Mouse (Mus musculus) liver, embryonic 13.5 days (tissue): Measurements from ENCODE around the gene Ptprf. TPM values are rescaled to one million over a fixed set of nuclear protein-coding genes. Genes with fewer than 3 reads are reported as not detected.

Source experiments
- ATAC-seq: fragments of 200-750 bp; cut with Nextera tagmentation; 2 replicates; pipeline ENCODE4 v1.8.0; 2017; ENCODE audit warnings: low read depth, mild to moderate bottlenecking, moderate number of reproducible peaks, moderate library complexity
- DNase-seq: peaks from one replicate; pipeline ENCODE4 v3.0.0; 2022
- H3K27ac ChIP-seq: fragments of 300-500 bp; sonication (generic); 2 replicates; pipeline ENCODE4 v1.5.1; 2015; ENCODE audit warnings: moderate library complexity, mild to moderate bottlenecking, inconsistent platforms
- H3K27me3 ChIP-seq: fragments of 300-500 bp; sonication (generic); 2 replicates; pipeline ENCODE4 v1.6.1; 2015; ENCODE audit warnings: mild to moderate bottlenecking, inconsistent platforms
- H3K36me3 ChIP-seq: fragments of 300-500 bp; sonication (generic); 2 replicates; pipeline ENCODE4 v1.6.1; 2015; ENCODE audit warnings: mild to moderate bottlenecking, inconsistent platforms
- H3K4me1 ChIP-seq: fragments of 300-500 bp; sonication (generic); replicated peaks from 2 replicates; pipeline ENCODE4 v1.6.1; 2015; ENCODE audit warnings: inconsistent platforms
- H3K4me2 ChIP-seq: fragments of 300-500 bp; sonication (generic); 2 replicates; pipeline ENCODE4 v1.6.1; 2015; ENCODE audit warnings: inconsistent platforms, mild to moderate bottlenecking, moderate library complexity
- H3K4me3 ChIP-seq: fragments of 300-500 bp; sonication (generic); replicated peaks from 2 replicates; pipeline ENCODE4 v1.5.1; 2015; ENCODE audit warnings: mild to moderate bottlenecking, inconsistent platforms
- H3K9ac ChIP-seq: fragments of 300-500 bp; sonication (generic); 2 replicates; pipeline ENCODE4 v1.6.1; 2015; ENCODE audit warnings: mild to moderate bottlenecking, inconsistent platforms
- H3K9me3 ChIP-seq: fragments of 300-500 bp; sonication (generic); replicated peaks from 2 replicates; pipeline ENCODE4 v1.6.1; 2016; ENCODE audit warnings: inconsistent platforms
- whole genome bisulfite sequencing: fragments of 180-500 bp; shearing (Covaris S2); methylation state at CpG from one replicate; pipeline ENCODE4 v1.1.7; 2015; ENCODE audit not compliant: insufficient replicate concordance; 5-methylcytosine and 5-hydroxymethylcytosine counted together
- polyA plus RNA-seq: library from polyadenylated mRNA; unstranded; fragments of >200 nt; fragmentation: Nextera tagmentation; extraction: Ambion mirVana; gene quantifications from 2 replicates; pipeline ENCODE4 v1.2.1, GENCODE M21; 2015

Gene Ptprf
- polyA plus RNA-seq, 1 experiment from 2014 or later = 7.9 TPM

- no peak overlapping the region for H3K27ac ChIP-seq
- no peak overlapping the region for H3K9ac ChIP-seq
- H3K4me3 ChIP-seq = no peak overlapping the region
- H3K4me2 ChIP-seq = no peak overlapping the region
- ATAC-seq = no peak
- no peaks in the 10 kb centered on the region for H3K27me3 ChIP-seq
- 0 out of 2 replicates have a peak, but pooled peaks cover 3% of the 10 kb centered on the region for H3K9me3 ChIP-seq
- WGBS = 90% methylated on average over 3 of the region's 3 CpGs
- H3K4me1 ChIP-seq = peaks cover 27% of the 10 kb centered on the region
- peaks cover 20% of the 10 kb centered on the region for H3K36me3 ChIP-seq
- no peak for DNase-seq
Observed at GRCm38 (mm10) chr4:118270706-118271105, 20.5 kb downstream of the Ptprf start.

GRCm38 (mm10) chr4:118269999-118270398, 21.2 kb downstream of the Ptprf start:
- H3K36me3 ChIP-seq = peaks cover 20% of the 10 kb centered on the region
- 0 out of 2 replicates have a peak, but pooled peaks cover 3% of the 10 kb centered on the region for H3K9me3 ChIP-seq
- no peak for DNase-seq
- ATAC-seq = no peak
- H3K27me3 ChIP-seq = no peaks in the 10 kb centered on the region
- no peak overlapping the region for H3K9ac ChIP-seq
- H3K27ac ChIP-seq = no peak overlapping the region
- H3K4me2 ChIP-seq = no peak overlapping the region
- 70% methylated on average over 6 of the region's 6 CpGs for WGBS
- H3K4me1 ChIP-seq = peaks cover 20% of the 10 kb centered on the region
- H3K4me3 ChIP-seq = no peak overlapping the region

- 64% methylated on average over 14 of the region's 14 CpGs for WGBS
- DNase-seq = no peak
- Histone ChIP-seq H3K9ac (no peak overlapping the region), H3K9me3 (0 out of 2 replicates have a peak, but pooled peaks cover 3% of the 10 kb centered on the region), H3K4me2 (no peak overlapping the region), H3K4me1 (peaks cover 9% of the 10 kb centered on the region), H3K27ac (no peak overlapping the region), H3K4me3 (no peak overlapping the region), H3K36me3 (peaks cover 20% of the 10 kb centered on the region), H3K27me3 (no peaks in the 10 kb centered on the region)
- ATAC-seq = no peak
Observed at GRCm38 (mm10) chr4:118268429-118269212, 22.6 kb downstream of the Ptprf start.

DNA sequence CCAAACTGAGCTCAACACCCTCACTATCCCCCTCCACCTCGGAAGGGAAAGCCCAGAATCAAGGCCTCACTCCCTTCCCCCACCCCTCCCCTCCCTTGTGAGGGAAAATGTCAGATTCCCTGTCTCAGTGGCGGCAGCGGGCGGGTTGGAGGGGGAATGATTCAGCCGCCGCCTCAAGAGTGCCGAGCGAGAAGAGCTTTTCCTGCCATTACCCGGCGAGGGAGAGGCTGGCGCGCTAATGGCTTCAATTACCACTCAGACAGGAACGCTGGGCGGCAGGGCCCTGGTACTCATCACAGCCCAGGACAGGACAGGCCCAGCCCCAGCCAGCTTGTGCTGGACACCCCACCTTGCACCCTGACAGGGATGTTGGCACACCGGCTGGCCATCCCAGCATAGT, 25.6 kb downstream of the Ptprf start:
- WGBS = 61% methylated on average over 15 of the region's 15 CpGs
- ATAC-seq (no peak), DNase-seq (no peak)
- Histone ChIP-seq H3K27me3 (no peaks in the 10 kb centered on the region), H3K9me3 (0 out of 2 replicates have a peak, but pooled peaks cover under 1% of the 10 kb centered on the region), H3K9ac (no peak overlapping the region), H3K27ac (no peak overlapping the region), H3K4me1 (peaks cover 9% of the 10 kb centered on the region), H3K4me3 (no peak overlapping the region), H3K4me2 (no peak overlapping the region), H3K36me3 (peaks cover 13% of the 10 kb centered on the region)

DNA sequence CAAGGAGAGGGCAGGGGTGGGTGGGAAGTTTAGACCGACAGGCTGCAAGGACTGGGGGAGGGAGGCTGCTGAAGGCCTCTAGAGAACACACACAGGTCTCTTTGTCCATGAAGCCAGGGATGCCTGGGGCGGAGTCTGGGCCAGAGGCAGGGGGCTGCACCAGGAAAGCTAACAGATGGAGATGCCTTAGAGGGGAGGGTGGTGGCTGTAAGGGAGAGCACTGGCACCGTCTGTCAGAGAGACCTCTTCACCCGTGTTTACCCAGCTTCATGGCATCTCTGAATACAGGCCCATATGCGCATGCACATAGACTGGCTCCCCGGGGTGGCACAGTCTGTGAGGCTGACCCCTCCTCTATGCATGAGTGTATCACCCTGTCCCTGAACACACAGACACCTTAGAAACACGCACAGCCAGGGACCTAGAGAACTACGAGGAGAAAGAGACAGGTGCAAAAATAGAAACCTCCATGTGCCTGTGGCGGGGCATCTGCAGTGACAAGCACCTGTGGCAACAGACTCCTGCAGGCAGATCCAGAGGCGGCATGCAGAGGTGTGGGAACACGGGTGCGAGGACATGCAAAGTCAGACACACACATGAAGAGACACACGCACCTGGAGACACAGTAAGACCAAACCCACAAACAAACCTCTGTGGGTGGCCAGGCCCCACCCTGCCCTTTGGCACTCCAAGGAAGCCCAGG, 29.3 kb downstream of the Ptprf start:
- H3K4me1 ChIP-seq = peaks cover 16% of the 10 kb centered on the region
- no peak overlapping the region for H3K9ac ChIP-seq
- 68% methylated on average over 13 of the region's 13 CpGs for WGBS
- H3K9me3 ChIP-seq = no peaks in the 10 kb centered on the region
- peaks cover 4% of the 10 kb centered on the region; the same call in 1 of the 2 replicates for H3K36me3 ChIP-seq
- no peaks in the 10 kb centered on the region for H3K27me3 ChIP-seq
- H3K4me2 ChIP-seq = no peak overlapping the region
- H3K27ac ChIP-seq = no peak overlapping the region
- no peak overlapping the region for H3K4me3 ChIP-seq
- DNase-seq (no peak), ATAC-seq (no peak)

DNA sequence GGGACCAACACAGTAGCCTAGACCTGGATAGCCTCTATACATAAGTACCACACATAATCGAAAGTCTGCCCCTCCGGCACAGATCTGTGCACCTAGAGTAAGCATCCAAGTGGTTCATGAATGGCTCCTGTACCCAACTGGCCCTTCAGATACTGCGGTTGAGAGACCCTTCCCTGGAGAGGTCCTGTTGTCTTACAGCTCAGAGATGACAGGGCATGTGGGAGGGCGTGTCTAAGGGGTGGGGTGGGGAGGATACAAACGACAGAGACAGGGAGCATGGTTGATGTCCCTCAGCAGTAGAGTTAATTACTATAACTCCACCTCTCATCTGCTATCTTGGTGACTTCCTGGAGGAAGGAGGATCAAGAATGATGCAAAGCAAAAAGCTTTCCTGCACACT, 29.9 kb downstream of the Ptprf start:
- WGBS = 22% methylated on average over 5 of the region's 5 CpGs
- H3K4me1 ChIP-seq = peaks cover 16% of the 10 kb centered on the region

GRCm38 (mm10) chr4:118260551-118261267, 30.5 kb downstream of the Ptprf start:
- DNase-seq = no peak
- Histone ChIP-seq H3K4me3 (peak overlapping the region; percentile 49), H3K4me1 (peaks cover 16% of the 10 kb centered on the region), H3K27me3 (no peaks in the 10 kb centered on the region), H3K9me3 (no peaks in the 10 kb centered on the region), H3K36me3 (peaks cover 6% of the 10 kb centered on the region; the same call in 1 of the 2 replicates), H3K9ac (0 out of 2 replicates have a peak overlapping the region, but pooled peaks have one; percentile 29), H3K27ac (no peak overlapping the region; the same call in 1 of the 2 replicates), H3K4me2 (peak overlapping the region; percentile 70)
- 2% methylated on average over 39 of the region's 39 CpGs for WGBS
- ATAC-seq = peak; percentile 39

More for the DNA sequence above, 29.9 kb downstream of the Ptprf start:
- Histone ChIP-seq H3K9me3 (no peaks in the 10 kb centered on the region), H3K27me3 (no peaks in the 10 kb centered on the region), H3K36me3 (peaks cover 6% of the 10 kb centered on the region; the same call in 1 of the 2 replicates), H3K4me2 (peak overlapping the region; percentile 70), H3K4me3 (peak overlapping the region; percentile 49; the same call in 1 of the 2 replicates), H3K9ac (0 out of 2 replicates have a peak overlapping the region, but pooled peaks have one; percentile 29), H3K27ac (no peak overlapping the region)
- DNase-seq = no peak
- 0 out of 2 replicates have a peak, but pooled peaks have one; percentile 5 for ATAC-seq

- H3K36me3 ChIP-seq = peaks cover 6% of the 10 kb centered on the region; the same call in 1 of the 2 replicates
- DNase-seq (no peak), ATAC-seq (no peak)
- peak overlapping the region; percentile 70 for H3K4me2 ChIP-seq
- no peak overlapping the region for H3K4me3 ChIP-seq
- no peak overlapping the region for H3K9ac ChIP-seq
- H3K4me1 ChIP-seq = peaks cover 16% of the 10 kb centered on the region
- H3K9me3 ChIP-seq = no peaks in the 10 kb centered on the region
- no peaks in the 10 kb centered on the region for H3K27me3 ChIP-seq
- WGBS = 71% methylated on average over 8 of the region's 8 CpGs
- H3K27ac ChIP-seq = no peak overlapping the region
Observed at GRCm38 (mm10) chr4:118259782-118260463, 31.3 kb downstream of the Ptprf start.

DNA sequence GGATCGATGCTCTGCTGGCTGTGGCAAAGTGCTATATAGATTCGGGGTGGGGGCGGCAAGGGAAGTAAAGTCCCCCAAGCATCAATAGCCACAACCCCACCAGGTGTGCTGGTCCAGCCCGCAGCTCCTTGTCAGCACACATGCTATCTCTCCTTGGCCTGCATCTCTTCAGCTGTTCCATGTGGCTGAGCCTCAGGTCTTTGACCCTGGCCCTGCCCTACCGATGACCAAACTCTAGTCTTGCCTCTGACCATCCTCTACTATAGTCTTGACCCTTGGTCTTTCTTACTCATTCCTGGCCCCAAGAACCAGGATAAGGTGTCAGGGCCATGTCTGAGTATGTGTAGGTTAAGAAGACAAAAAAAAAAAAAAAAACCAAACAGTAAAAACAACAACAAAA, 33.2 kb downstream of the Ptprf start:
- peaks cover 16% of the 10 kb centered on the region for H3K4me1 ChIP-seq
- WGBS = 70% methylated on average over 5 of the region's 5 CpGs
- no peak overlapping the region for H3K9ac ChIP-seq
- peaks cover 6% of the 10 kb centered on the region; the same call in 1 of the 2 replicates for H3K36me3 ChIP-seq
- no peak overlapping the region for H3K27ac ChIP-seq
- DNase-seq = no peak
- no peak for ATAC-seq
- no peaks in the 10 kb centered on the region for H3K9me3 ChIP-seq
- H3K4me3 ChIP-seq = no peak overlapping the region
- H3K4me2 ChIP-seq = no peak overlapping the region
- H3K27me3 ChIP-seq = no peaks in the 10 kb centered on the region

- Histone ChIP-seq H3K36me3 (peaks cover 6% of the 10 kb centered on the region; the same call in 1 of the 2 replicates), H3K27ac (no peak overlapping the region), H3K4me1 (peaks cover 16% of the 10 kb centered on the region), H3K9me3 (no peaks in the 10 kb centered on the region), H3K4me2 (no peak overlapping the region), H3K4me3 (no peak overlapping the region), H3K9ac (no peak overlapping the region), H3K27me3 (no peaks in the 10 kb centered on the region)
- DNase-seq (no peak), ATAC-seq (no peak)
- 58% methylated on average over 10 of the region's 10 CpGs for WGBS
Observed at GRCm38 (mm10) chr4:118257416-118257815, 33.8 kb downstream of the Ptprf start.
